Mouse (Mus musculus): ENCODE results near the gene Kif24.

The Kif24 gene

GRCm38 (mm10) chr4:41406597-41406996 lies 58.1 kb downstream of the Kif24 start:
- no peak for DNase-seq (ENCODE audit: low spot score in 2 of 2)

DNA sequence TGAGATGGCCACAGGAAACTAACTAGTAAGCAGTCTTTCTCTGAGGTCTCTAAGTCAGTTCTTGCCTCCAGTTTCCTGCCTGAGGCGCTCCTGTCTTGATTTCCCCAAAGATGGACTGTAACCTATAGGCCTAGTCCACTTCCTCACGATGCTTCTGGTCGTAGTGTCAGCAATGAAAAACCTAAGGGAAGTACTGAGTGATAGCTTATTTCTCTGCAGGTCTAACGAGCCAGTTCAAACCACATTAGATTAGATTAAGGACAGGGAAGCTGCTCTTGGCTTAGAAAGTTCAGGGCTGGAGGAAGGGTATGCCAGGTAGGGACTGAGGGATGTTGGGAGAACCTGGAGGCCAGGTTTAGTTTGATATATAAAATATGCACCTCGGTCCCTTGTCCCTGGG lies 63.1 kb downstream of the Kif24 start:
- DNase-seq (ENCODE audit: low spot score in 2 of 2): no peak

GRCm38 (mm10) chr4:41401167-41401566 lies 63.5 kb downstream of the Kif24 start:
- no peak for DNase-seq (ENCODE audit: low spot score in 2 of 2)

DNA sequence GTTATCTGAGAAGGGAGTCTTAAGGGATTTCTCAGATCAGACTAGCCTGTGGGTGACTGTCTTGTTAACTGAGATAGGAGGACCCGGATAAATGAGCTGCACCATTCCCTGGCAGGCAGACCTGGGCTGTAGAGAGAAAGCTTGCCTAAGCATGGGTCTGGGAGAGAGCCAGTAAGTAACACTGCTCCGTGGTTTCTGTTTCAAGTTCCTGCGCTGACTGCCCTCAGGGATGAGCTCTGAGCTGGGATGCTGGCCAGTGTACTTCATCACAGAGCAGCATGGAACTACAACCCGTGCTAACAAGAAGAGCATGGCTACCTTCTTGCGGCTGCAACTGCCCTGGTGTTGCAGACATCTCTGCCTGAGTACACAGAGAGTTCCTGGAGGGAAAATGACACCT lies 64.8 kb downstream of the Kif24 start:
- no peak for DNase-seq (ENCODE audit: low spot score in 2 of 2)

- DNase-seq (ENCODE audit: low spot score in 2 of 2): no peak
Measured at GRCm38 (mm10) chr4:41398353-41398752, 66.3 kb downstream of the Kif24 start.

- no peak for DNase-seq (ENCODE audit: low spot score in 2 of 2)
Measured at GRCm38 (mm10) chr4:41394651-41395050, 70.0 kb downstream of the Kif24 start.

DNA sequence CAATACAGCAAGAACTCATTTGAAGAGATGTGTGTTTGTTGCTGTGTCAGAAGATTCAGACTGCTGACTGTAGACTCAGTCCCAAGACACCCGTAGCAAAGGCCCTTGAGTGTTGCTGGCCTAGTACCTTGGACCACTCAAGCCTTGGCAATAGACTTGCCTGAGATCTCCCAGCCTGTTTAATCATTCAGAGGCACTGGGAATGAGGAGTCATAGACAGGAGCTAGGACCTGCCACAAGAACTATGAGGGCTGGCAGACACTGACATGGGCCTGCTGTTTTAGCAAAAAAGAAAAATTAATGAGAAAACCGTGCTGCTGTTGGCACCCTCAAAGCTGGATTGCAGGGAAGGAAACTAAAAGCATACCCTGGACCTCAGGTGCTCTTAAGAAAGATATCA lies 73.7 kb downstream of the Kif24 start:
- no peak for DNase-seq (ENCODE audit: low spot score in 2 of 2)

- DNase-seq (ENCODE audit: low spot score in 2 of 2): peak; percentile 77 to 82
Measured at GRCm38 (mm10) chr4:41390122-41390521, 74.6 kb downstream of the Kif24 start.

DNA sequence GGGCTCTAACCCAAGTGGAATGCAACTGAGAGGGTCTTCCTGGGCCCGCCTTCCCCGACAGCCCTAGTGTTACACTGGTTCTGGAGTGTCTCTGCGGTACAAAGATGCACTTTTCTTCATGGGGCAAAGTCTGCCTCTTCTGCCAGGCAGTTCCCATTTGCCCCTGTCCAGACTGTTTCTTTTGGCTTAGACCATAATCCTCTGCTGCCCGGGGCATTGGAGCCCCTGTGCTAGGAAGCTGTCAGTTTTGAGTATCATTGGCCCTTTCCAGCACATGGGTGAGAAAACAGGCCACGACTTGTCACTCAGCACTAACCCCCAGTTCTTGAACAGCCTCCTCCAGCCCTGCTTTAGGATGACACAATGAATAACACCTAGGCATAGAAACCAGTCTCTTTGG lies 75.4 kb downstream of the Kif24 start:
- DNase-seq (ENCODE audit: low spot score in 2 of 2): no peak

DNA sequence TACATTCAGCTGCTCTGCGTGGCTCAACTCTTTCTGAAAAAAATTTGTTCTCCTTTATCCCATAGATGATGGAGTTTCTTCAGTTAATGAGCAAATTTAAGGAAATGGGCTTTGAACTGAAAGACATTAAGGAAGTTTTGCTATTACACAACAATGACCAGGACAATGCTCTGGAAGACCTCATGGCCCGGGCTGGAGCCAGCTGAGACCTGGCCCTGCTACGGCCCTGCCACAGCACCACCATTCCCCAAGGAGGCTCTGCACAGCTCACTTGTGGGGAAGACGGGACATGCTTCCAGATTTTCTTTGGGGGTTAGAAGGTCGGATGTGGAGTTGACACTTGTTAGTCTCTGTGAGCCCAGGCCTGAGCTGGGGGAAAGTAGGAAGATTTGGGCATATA lies 76.1 kb downstream of the Kif24 start:
- no peak for DNase-seq (ENCODE audit: low spot score in 2 of 2)

GRCm38 (mm10) chr4:41387755-41388469 lies 76.8 kb downstream of the Kif24 start:
- no peak for DNase-seq (ENCODE audit: low spot score in 2 of 2)

DNA sequence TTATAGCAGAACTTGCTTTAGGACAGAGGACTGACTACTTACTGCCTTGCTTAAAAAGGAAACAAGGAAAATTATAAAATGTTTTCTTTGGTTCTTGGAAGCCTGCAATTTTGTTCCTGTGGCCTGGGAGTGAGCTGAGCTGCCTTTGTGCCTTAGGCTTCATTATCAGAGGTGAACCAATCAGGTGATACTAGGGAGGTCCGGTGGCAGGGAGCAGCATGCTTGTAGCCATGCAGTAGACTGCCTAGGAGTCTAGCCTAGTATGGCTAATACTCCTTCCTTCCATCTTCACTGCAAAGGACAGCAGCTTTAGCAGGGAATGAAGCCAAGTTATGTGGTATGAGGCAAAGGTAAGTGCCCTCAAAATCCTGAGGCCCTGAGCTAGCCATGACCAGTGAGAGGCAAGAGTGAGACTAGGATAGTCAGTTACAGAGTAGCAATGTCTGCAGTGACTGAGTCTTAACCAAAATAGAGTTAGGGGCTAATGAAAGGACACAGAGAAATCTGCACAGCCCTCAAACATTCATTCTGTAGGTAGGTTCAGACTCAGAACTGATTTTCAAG lies 78.2 kb downstream of the Kif24 start:
- DNase-seq (ENCODE audit: low spot score in 2 of 2): no peak

DNA sequence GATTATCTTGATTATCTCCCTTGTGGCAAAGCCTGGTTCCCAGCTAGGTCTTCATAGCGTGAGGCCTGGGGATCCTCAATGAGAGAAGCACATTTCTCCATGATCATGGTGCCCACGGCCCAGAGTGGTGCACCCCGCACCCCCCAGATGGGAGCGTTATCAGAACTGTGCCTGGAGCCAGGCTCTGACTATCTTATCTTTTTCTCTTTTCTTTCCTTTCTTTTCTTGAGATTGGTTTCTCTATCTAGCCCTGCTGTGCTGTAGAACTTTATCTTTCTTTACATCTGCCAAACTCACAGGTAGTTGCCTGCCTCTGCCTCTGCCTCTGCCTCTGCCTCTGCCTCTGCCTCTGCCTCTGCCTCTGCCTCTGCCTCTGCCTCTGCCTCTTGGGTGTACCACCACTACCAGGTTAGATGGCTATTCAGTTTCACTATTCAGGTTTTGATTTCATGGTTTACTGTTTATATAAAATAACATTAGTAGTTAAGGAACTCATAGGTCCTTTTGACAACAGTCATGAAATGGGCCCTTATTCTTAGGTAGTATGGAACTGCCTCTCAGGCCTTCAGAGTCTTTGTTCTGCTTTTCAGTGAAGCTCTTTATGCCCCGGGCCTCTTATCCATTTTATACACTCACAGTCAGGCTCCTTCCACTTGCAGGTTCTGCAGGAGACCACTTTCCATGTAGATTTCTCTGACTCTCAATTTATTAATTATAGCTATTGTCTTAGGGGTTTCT lies 83.3 kb downstream of the Kif24 start:
- no peak for DNase-seq (ENCODE audit: low spot score in 2 of 2)

DNA sequence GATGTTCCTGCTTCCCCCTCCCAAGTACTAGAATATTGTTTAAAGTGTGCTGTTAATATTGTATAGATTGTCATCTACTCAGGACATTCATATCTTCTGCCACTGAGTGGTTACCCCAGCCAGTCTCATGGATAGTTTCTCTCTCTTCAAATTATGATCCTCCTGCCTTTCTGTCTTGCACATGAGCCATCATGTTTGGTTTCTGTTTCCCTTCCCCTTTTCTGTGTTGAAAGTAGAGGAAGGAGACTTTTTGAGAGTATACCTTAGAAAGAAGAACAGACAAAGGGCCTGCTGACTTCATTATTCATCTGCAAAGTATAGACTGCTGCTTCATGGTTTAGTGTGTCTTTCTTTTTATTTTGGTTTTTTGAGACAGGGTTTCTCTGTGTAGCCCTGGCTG lies 87.1 kb downstream of the Kif24 start:
- no peak for DNase-seq (ENCODE audit: low spot score in 2 of 2)

GRCm38 (mm10) chr4:41369702-41370437 lies 94.8 kb downstream of the Kif24 start:
- no peak for DNase-seq (ENCODE audit: low spot score in 2 of 2)

- no peak for DNase-seq (ENCODE audit: low spot score in 2 of 2)
Measured at GRCm38 (mm10) chr4:41368198-41368597, 96.5 kb downstream of the Kif24 start.

- no peak for DNase-seq (ENCODE audit: low spot score in 2 of 2)
Measured at GRCm38 (mm10) chr4:41361059-41361458, 103.6 kb downstream of the Kif24 start.

- DNase-seq (ENCODE audit: low spot score in 2 of 2): no peak
Measured at GRCm38 (mm10) chr4:41359358-41359757, 105.3 kb downstream of the Kif24 start.

DNA sequence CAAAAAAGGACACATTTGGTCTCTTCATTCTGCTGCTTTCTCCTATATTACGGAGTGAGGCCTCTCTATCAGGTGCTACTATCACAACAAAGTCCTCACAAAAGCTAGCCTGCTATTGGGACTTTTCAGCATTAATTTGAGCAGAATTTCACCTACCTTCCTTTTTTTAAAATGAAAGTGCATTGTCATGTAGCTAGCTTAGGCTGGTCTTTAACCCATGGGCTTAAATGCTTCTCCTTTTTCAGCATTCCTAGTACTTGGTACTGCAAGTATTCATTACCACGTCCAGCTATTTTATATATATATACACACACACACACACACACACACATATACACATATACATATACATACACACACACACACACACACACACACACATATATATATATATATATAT lies 106.0 kb downstream of the Kif24 start:
- DNase-seq (ENCODE audit: low spot score in 2 of 2): no peak

DNA sequence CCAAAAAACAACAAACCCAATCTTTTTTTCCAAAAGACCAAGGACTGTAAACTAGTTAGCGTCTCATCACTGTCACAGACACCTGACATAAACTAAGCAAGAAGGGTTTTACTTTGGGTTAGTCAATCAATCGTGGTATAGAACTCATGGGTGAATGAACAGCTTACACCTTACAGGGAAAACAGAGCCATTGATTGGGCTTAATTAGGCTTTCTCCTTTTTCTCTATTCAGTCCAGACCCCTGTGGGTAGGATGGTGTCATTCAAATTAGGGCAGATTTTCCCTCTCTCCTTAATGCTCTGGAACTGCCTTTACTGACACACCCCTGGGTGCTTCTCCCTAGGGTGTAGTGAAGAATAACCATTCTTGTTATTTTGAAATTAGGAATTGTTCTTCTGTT lies 107.5 kb downstream of the Kif24 start:
- DNase-seq (ENCODE audit: low spot score in 2 of 2): no peak

- DNase-seq (ENCODE audit: low spot score in 2 of 2): no peak
Measured at GRCm38 (mm10) chr4:41353265-41353664, 111.4 kb downstream of the Kif24 start.

DNA sequence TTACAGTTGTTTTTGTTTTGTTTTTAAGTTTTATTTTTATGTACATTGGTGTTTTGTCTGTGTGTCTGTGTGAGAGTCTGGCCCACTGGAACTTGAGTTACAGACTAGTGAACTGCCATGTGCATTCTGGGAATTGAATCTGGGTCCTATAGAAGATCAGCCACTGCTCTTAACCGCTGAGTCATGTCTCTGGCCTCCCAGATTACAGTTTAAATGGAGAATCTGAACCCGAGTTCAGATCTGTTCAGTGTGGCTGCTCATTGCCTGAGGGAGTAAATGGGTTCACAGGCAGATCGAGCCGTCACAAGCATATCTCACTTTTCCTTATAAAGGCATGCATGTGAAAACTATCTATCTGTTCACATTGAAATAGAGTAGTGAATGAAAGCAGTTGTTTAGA lies 111.9 kb downstream of the Kif24 start:
- DNase-seq (ENCODE audit: low spot score in 2 of 2): no peak

All from cerebellum, postnatal 4 days (tissue).